Mouse (Mus musculus) frontal cortex, postnatal 36 days (tissue): Measurements from ENCODE around the gene Calm3.

Source experiments
- DNase-seq, 2 experiments: peaks; one replicate each; pipeline ENCODE4 v3.0.0; 2022; ENCODE audit warnings: low spot score in 2 of 2

Gene Calm3

DNA sequence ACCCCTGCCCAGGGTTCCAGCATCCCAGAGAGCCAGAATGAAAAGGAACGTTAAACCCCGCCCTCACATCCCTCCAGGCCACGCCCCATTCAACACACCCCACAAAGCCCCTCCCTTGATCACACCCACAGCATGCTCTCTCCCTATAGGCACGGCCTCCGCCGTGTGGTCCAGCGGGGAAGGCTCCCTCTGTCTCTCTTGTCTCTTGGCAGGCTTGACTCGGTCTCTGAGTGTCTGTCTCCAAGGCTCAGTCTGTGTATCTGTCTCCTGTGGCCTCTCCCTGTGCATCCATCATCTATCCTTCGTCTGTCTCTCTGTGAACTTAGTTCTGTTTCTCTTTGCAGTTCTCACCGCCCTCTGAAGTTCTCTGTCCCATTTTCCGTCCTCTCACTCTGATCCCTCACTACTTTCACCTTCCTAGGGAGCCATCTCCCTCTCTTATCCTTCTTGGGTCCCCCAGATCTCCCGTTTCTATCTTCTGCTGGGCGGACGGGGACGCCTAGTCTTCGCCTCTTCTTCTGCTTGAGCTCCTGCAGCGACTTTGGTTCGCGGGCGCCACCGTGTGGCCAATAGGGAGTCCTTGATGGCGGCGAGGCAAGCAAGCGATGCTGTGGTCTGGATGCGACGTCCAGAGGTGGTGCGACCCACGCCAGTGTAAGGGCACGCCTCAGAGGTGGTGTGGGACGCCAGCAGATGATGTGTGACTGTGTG, 32.1 kb downstream of the Calm3 start, which contains the start of gene Gng8:
TSS of gene Gng8 (plus strand) at position 146 of the 711 bp plus-strand sequence.
- peak; percentile 83 to 87 for DNase-seq

- no peak for DNase-seq
Measured at GRCm38 (mm10) chr7:16890944-16891343, 33.0 kb downstream of the Calm3 start.

DNA sequence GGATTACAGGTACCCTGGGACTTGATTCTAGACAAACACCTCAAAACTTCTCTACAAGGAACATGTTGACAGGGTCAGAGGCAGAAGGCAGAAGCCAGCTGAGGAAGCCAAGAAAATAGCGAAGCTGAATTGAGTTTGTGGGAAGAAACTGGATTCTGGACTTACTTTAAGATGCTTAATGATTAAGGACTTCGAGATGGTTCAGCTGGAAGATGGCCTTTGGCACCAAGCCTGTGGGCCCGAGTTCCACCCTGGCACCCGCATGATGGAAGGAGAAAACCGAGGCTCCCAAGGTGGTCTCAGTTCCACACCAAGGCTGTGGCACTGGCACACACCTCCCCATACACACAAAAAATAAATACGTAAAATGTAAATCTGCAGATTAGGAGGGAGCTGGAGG, 33.4 kb downstream of the Calm3 start:
- DNase-seq, result no peak

DNA sequence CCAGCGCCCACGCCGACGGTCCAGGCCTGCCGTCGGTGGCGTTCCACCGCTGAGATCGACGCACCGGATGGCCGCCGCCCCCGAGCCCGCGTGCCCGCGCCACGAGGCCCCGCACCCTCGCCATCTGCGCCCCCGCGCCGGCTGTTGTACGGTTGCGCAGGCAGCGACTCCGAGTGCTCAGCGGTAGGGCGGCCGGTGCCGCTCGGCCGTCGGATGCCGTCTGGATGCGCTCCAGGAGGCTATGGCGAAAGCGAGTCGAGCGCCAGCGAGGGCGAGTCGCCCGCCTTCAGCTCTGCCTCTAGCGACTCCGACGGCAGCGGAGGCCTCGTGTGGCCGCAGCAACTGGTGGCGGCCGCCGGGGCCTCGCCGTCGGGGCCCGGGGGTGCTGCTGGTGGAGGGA, 38.0 kb downstream of the Calm3 start:
- DNase-seq, result no peak

DNA sequence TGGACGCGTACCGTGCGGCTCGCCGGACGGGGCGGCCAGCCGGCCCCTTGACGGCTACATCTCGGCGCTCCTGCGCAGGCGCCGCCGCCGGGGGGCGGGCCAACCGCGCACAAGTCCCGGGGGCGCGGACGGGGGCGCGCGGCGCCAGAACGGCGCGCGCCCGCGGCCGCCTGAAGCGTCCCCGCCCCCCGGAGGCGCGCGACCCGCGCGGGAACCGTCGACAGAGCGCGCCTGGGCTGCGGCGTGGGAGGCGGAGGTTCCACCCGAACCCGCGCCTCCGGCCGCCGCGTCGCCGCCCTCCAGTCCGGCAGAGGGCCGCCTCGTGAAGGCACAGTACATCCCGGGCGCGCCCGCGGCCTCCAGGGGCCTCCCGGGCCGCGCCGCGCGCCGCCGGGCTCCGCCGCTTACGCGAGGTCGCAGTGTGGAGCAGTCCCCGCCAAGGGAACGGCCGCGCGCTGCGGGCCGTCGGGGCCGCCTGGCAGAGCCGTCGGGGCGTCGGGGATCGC, 38.6 kb downstream of the Calm3 start:
- no peak for DNase-seq

DNA sequence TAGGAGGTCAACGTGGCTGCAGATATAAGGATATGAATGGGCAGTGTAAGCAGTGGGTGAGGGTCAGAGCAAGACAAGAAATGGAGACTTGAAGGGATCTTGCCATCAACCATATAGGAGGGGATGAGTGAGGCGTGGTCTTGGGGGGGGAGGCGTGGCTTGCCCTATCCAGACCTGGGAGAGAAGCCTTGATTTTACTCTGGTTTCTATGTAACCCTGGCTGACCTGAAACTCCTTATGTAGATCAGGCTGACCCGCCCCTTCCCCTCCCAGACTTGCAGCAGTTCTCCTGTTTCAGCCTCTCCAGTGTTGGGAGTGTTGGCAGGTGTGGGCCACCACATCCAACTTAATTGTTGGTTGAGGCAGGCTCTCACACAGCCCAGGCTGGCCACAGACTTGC, 39.6 kb downstream of the Calm3 start:
- DNase-seq, result no peak

DNA sequence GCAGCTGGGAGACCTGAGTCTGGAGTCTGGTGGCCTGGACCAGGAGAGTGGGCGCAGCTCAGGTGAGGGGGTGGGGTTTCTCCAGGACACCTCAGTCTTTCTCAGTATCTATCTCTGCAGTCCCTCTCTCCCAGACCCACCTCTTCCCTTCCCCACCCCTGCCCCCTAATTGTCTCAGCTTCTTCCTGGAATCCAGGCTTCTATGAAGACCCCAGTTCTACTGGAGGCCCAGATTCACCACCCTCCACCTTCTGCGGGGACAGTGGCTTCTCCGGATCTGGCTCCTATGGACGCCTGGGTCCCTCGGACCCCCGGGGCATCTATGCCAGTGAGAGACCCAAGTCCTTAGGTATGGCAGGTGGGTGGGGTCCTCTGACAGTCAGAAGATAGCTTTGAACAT, 40.8 kb downstream of the Calm3 start:
- no peak for DNase-seq

- no peak for DNase-seq
Measured at GRCm38 (mm10) chr7:16880615-16881014, 43.3 kb downstream of the Calm3 start.

GRCm38 (mm10) chr7:16879796-16880547, 43.9 kb downstream of the Calm3 start:
- DNase-seq, result peak in 1 of 2 experiments; percentile 50

- no peak for DNase-seq
Measured at GRCm38 (mm10) chr7:16877717-16878116, 46.2 kb downstream of the Calm3 start.

DNA sequence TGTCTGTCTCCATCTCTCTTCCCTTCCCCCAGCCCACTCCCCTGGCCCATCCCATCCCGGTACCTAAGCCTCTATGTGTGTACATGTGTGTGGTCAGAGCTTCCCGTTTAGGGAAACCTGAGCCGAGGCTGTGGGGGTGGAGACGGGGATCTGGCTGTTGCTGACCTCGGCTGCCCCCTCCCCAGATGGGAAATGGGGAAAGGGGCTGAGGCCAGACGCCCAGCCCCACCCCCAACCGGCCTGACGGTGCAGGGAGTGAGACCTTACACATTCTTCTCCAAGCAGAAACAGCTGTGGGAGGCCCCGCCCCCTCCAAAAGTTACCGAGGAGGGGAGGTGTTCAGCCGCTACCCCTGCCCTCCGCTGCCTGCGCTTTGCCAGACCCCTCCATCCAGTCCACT, 47.3 kb downstream of the Calm3 start:
- DNase-seq, result no peak

DNA sequence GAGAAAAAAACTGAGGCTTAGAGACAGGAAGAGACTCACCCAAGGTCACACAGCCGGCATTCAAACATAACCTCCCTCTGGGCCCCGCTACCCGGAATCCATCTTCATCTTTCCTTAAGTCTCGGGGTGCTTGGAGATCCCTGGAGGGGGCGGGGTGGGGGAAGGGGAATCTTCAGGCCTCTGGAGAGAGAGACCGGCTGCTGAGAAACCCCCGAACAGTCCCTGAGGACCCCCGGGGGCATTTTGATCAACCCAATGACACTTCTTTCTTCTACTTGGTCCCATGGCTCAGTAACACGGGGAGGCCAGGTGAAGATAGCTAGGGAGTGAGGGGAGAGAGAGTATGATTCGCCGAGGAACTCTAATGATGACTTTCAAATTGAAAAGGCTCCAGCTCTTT, 47.9 kb downstream of the Calm3 start:
- DNase-seq, result no peak

DNA sequence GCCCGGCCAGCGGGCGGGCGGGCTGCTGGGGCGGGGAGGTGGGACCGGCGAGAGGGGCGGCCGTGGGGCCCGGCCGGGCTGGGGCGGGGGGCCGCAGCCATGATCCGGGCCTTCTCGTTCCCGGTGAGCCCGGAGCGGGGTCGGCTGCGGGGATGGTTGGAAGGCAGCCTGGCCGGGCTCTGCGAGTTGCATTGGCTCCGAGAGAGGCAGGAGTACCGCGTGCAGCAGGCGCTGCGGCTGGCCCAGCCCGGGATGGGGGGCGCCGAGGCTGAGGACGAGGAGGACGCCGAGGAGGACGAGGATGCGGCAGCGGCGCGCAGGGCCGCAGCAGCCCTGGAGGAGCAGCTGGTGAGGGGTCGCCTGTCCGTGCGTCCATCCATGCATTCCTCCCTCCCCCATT, 48.6 kb downstream of the Calm3 start:
- DNase-seq, result no peak

DNA sequence AGATGAGACGGTGACA, 48.8 kb downstream of the Calm3 start, which contains the start of gene Dact3:
TSS of gene Dact3 (plus strand) at position 8 of the 16 bp plus-strand sequence.
- DNase-seq, result no peak

GRCm38 (mm10) chr7:16874756-16875309, 49.1 kb downstream of the Calm3 start:
- DNase-seq, result peak; percentile 100

DNA sequence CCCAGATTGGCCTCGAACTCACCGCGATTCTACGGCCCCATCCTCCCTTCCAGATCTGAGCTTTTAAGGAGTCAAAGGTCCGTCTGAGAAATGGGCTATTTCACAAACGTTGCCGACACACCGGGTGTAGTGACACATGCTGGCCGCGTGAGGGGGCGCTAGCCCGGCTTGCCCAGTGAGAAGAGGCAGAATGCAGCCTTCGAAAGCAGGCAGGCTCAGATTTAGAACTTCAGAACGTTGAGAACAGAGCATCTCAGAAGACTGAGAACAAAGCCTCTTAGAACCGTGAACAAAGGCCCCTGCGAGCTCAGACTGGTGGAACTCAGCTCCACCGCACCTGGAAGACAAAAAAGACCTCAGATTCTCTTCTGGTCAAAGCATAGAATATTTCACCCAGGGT, 49.7 kb downstream of the Calm3 start:
- peak; percentile 74 to 78 for DNase-seq

- no peak for DNase-seq
Measured at GRCm38 (mm10) chr7:16873392-16873791, 50.5 kb downstream of the Calm3 start.

DNA sequence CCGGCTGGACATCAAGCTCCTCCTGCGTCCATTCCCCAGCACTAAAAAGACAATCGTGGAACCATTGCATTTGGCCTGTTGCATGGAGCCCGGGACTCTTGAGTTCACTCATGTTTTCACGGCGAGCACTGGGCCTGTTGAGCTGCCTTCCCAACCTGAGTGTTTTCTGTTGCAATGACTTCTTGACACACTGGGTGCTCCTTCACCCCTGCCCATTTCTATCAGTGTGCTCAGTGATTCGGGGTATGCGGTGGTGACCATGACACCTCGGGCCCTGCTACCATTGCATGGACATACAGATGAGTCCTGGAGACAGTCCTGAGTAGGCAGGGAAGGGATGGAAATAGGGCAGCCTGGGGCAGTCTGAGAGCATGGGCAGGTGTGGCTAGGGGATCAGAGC, 51.4 kb downstream of the Calm3 start:
- no peak for DNase-seq

- no peak for DNase-seq
Measured at GRCm38 (mm10) chr7:16871600-16871999, 52.3 kb downstream of the Calm3 start.

GRCm38 (mm10) chr7:16869497-16869896, 54.4 kb downstream of the Calm3 start:
- peak; percentile 90 to 94 for DNase-seq

- DNase-seq, result no peak
Measured at GRCm38 (mm10) chr7:16867488-16867887, 56.4 kb downstream of the Calm3 start.
